ENCODE assay signal across 9 mouse cellular contexts in the genomic region with DNA sequence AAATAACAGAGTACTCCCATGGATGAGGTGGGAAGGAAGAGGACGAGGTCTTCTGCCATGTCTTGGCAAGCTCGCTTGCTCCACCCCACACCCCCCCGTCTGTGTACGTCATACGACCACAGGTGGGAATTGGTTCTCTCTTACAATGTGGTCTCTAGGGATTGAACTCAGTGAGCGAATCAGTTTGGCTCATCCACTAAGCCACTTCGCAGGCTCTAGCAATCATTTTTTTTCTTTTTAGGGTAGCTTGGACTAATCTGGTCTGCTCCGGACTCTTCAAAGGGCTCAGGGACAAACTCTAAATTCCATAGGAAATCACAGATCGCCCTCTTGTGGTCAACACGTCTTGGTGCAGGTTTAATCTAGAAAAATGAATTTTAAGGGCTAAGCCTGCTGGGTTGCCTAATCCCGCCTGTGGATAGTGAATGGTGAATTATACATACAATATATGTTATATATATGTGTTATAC. TPM values are rescaled to one million over a fixed set of nuclear protein-coding genes. Genes with fewer than 3 reads are reported as not detected.
A peak's percentile ranks its signal among the peaks of the same experiment; 100 is the strongest.
DNase-seq lines count a peak whose midpoint lies in the region; ATAC-seq and TF ChIP-seq lines count a peak whose summit lies in the region.
"Had no signal": no experiment of that assay in that cellular context is flagged by ENCODE, and none has a peak within 500 bp of the region (broad histone marks: within the 10 kb centered on the region; RNA-seq: fewer than 3 reads in every experiment).

No protein-coding gene starts in this region.

- WGBS in heart, postnatal 0 days: 11% methylated on average over 11 of the region's 11 CpGs
- 6% methylated on average over 11 of the region's 11 CpGs for WGBS in stomach, embryonic 16.5 days

- peak overlapping the region; percentile 38 for H3K4me3 ChIP-seq in heart, postnatal 0 days (ENCODE audit: low read depth, low read length)
- peak overlapping the region; percentile 41 for H3K4me3 ChIP-seq in stomach, embryonic 16.5 days (replicated peaks; ENCODE audit: low read length)

- DNase-seq in frontal cortex, postnatal 25 days (ENCODE audit: low spot score in 2 of 2): no peak
- peak; percentile 89 for DNase-seq in NIH3T3 (ENCODE audit: low read depth)
- peak; percentile 90 for DNase-seq in embryo, embryonic 11 days
- peak; percentile 88 for DNase-seq in heart, postnatal 0 days (ENCODE audit: low spot score)
- peak; percentile 45 to 70 for DNase-seq in kidney, postnatal 36 days
- peak; percentile 82 for DNase-seq in mesoderm, embryonic 11.5 days (ENCODE audit: low read depth, low spot score)

- H3K36me3 ChIP-seq in heart, postnatal 0 days (replicated peaks; ENCODE audit: control insufficient read depth, insufficient read depth, low read length): peaks cover 2% of the 10 kb centered on the region
- H3K36me3 ChIP-seq in stomach, embryonic 16.5 days (ENCODE audit: control insufficient read depth, insufficient read depth, low read length): 0 out of 2 replicates have a peak, but pooled peaks cover 3% of the 10 kb centered on the region

- no peak overlapping the region for H3K9ac ChIP-seq in heart, postnatal 0 days (replicated peaks; ENCODE audit: low read depth, low read length)
- peak overlapping the region; percentile 47 for H3K9ac ChIP-seq in stomach, embryonic 16.5 days (ENCODE audit: low read length)

- TF ChIP-seq CTCF in heart, postnatal 0 days (IDR thresholded peaks at IDR 0.05; ENCODE audit: low read depth): peak; percentile 75

- no peak for TF ChIP-seq EP300 in heart, postnatal 0 days (IDR thresholded peaks at IDR 0.05; ENCODE audit: low read depth)

- peak overlapping the region; percentile 60 for H3K4me2 ChIP-seq in heart, postnatal 0 days (ENCODE audit: low read depth, low read length)
- H3K4me2 ChIP-seq in stomach, embryonic 16.5 days (ENCODE audit: low read depth, low read length): peak overlapping the region; percentile 59

- H3K9me3 ChIP-seq in heart, postnatal 0 days (replicated peaks; ENCODE audit: control insufficient read depth, low read length): no peaks in the 10 kb centered on the region
- no peaks in the 10 kb centered on the region for H3K9me3 ChIP-seq in stomach, embryonic 16.5 days (replicated peaks; ENCODE audit: control insufficient read depth, low read length)

- H3K4me1 ChIP-seq in heart, postnatal 0 days (ENCODE audit: control insufficient read depth, insufficient read depth): no peaks in the 10 kb centered on the region
- no peaks in the 10 kb centered on the region for H3K4me1 ChIP-seq in stomach, embryonic 16.5 days (ENCODE audit: control insufficient read depth, insufficient read depth, low read length)

- no peak overlapping the region for H3K27ac ChIP-seq in heart, postnatal 0 days (ENCODE audit: low read depth)
- H3K27ac ChIP-seq in stomach, embryonic 16.5 days (ENCODE audit: low read length): no peak overlapping the region

- H3K27me3 ChIP-seq in heart, postnatal 0 days (ENCODE audit: control insufficient read depth, insufficient read depth, low read length): no peaks in the 10 kb centered on the region
- H3K27me3 ChIP-seq in stomach, embryonic 16.5 days (ENCODE audit: control insufficient read depth, insufficient read depth, low read length): no peaks in the 10 kb centered on the region

- ATAC-seq in frontal cortex, adult (ENCODE audit: low TSS enrichment): peak; percentile 79
- peak; percentile 74 for ATAC-seq in heart, postnatal 0 days (ENCODE audit: insufficient read depth, low read depth)
- ATAC-seq in stomach, embryonic 16.5 days (ENCODE audit: insufficient read depth, low FRiP score): peak; percentile 56; the same call in 1 of the 2 replicates

RNA-seq across cellular contexts. Expression of gene Yeats4, which starts 14.8 kb away (rescaled TPM):
- total RNA-seq in heart, postnatal 0 days (2014; rRNA removed; ENCODE audit: low replicate concordance): 34.4 and 50.7 TPM in 2 replicates
- polyA plus RNA-seq in heart, postnatal 0 days (2015; fragmentation: Nextera tagmentation; extraction: Ambion mirVana): 31.1 and 33.6 TPM in 2 replicates
- polyA plus RNA-seq in stomach, embryonic 16.5 days (2015; fragmentation: Nextera tagmentation; extraction: Ambion mirVana): 45.8 and 48.9 TPM in 2 replicates

RNA-seq across cellular contexts. Expression of gene 9530003J23Rik, which starts 29.0 kb away (rescaled TPM):
- total RNA-seq in heart, postnatal 0 days (2014; rRNA removed; ENCODE audit: low replicate concordance): not detected in 2 replicates
- not detected in 2 replicates for polyA plus RNA-seq in heart, postnatal 0 days (2015; fragmentation: Nextera tagmentation; extraction: Ambion mirVana)
- not detected in 2 replicates for polyA plus RNA-seq in stomach, embryonic 16.5 days (2015; fragmentation: Nextera tagmentation; extraction: Ambion mirVana)
- polyA plus RNA-seq: spleen, adult 2 months had no signal

Comparison
In these comparisons a context has a peak if more than half of its experiments do, and no peak if none do; other contexts are left out.
1. DNase-seq: peak in NIH3T3 (single experiment), embryo, embryonic 11 days (single experiment), heart, postnatal 0 days (single experiment), kidney, postnatal 36 days (2 of 2) and mesoderm, embryonic 11.5 days (single experiment); none in frontal cortex, postnatal 25 days (0 of 2).
2. Peak in every context shown above with its lines, with median percentiles within 50 percentile points of each other: ATAC-seq.